Mouse (Mus musculus) induced T-regulatory cell, adult 2 months (primary cell): ENCODE results near the gene Fggy.

Experiments
- DNase-seq: peaks from one replicate; pipeline ENCODE4 v3.0.0-alpha.2; 2012; ENCODE audit warnings: low read depth

Gene Fggy

GRCm38 (mm10) chr4:95861074-95861473 is 303.8 kb downstream of the Fggy start:
- DNase-seq: no peak

DNA sequence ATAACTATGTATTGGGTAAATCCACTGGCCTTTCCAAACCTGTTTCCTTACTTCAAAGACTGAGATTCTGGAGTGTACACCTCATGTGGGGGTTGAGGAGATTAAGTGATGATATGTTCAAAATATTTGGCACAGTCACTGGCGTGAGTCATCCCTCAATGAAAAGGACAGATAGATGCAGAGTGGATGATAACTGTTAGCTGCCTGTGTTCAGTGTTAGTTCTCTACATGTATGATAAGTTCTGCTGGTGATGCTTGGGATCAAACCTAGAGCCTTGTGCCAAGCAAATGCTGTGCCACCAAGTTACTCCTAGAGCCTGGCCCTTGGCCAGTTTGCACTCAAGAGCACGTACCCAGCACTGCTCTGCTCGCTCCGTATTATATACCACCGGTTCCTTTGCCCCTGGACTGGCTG is 304.4 kb downstream of the Fggy start:
- DNase-seq: no peak

DNA sequence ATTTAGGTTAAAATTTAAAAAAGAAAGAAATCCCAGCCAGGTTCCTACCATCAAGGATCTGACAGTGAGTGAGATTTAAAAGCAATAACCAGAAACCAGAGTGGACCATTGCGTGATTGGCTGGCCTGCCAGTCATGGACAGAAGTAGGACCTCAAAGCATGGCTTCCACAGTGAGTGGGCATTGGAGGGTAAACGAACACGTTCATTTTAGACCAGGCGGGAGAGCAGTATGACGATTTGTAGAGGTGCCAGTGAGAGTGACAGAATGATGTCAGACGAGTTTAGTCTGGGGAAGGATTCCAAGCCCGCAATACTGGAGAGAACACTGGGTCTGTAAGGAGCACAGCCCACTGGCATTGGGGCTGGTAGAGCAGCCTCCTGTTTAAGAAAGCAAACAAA is 305.0 kb downstream of the Fggy start:
- no peak for DNase-seq

DNA sequence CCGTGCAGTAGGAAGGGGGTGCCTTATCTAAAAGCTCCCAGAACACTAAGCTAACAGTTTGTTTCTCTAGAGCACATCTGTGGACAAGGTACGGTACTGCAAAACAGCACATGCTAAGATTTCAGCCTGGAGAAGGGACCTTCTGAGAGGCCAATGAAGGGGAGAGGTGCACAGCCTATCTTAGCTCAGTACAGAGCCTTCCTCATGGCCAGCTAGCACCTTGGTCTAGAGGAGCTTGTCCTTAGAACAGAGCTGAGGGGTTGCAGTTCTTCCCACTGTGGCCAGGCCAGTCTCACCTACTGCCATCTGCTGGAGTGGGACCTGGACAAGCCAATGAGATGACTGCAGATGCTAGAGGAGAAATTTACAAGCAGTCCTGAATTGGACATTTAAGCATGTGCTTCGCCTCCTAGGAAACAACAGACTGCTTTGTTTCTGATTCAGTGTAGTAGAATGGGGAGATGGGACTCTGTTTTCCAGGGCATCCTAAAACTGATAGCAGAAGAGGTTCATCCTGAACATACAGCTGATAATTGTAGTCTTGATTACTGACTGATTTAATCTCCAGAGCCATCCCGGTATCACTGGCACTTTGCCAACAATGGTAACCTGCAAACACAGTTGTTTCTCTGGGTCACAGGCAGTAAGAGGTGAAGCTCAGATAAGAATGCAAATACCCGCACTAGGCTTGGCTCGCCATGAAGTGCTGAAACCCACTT is 305.6 kb downstream of the Fggy start:
- no peak for DNase-seq

GRCm38 (mm10) chr4:95863500-95863803 is 306.1 kb downstream of the Fggy start:
- DNase-seq: no peak

- DNase-seq: no peak
Observed at GRCm38 (mm10) chr4:95865251-95865650, 307.9 kb downstream of the Fggy start.

DNA sequence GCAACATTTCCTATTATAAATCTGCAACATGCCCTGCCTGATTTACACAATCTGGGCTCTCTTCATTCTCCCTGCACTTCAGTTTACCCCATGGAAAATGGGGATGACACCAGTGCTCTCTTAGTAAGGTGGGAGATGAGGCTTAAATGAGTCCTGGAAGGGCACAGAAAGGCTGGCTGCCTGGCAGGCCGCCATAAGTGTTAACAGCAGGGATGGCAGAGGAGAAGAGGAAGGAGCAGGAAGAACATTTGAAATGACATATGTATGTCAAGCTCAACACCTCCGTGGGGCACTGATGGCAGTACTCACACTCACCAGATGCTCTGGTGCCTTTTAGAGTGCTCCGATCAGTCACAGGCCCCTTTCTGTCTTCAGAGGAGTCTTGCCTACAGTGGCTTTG is 308.6 kb downstream of the Fggy start:
- DNase-seq: no peak

DNA sequence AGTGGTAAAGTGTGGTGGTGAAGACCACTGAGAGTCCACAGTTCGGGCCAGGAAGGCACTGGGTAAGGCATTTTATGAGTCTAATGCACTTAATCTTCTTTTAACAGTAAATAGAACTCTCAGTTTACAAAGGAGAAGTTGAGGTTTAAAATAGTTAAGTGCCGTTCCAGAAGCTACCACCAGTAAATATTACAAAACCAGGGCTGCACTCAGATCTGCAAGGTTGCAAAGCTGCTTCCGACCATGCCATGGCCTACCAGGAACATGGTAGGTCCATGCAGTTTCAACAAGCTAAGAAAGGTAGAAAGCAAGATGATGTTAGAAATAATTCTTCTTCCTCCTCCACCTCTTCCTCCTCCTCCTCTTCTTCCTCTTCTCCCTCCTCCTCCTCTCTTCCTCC is 309.8 kb downstream of the Fggy start:
- no peak for DNase-seq

DNA sequence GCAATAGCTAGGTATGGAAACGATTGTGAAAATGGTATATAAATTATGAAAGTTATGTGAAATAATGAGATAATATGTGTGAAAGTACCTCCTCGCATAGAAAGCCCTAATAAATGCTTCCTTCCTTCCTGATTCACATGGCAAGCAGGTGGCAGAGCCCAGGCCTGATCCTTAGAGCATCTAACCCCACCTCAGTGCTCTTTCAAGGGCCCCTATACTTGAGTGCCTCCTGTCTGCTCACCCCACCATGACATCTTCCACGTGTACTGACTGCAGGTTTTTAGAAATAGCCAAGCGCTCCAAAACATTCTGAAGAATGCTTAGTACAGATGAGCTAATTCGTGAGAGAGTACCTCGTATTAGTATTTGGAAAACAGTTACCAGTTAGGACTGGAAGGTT is 311.0 kb downstream of the Fggy start:
- no peak for DNase-seq

DNA sequence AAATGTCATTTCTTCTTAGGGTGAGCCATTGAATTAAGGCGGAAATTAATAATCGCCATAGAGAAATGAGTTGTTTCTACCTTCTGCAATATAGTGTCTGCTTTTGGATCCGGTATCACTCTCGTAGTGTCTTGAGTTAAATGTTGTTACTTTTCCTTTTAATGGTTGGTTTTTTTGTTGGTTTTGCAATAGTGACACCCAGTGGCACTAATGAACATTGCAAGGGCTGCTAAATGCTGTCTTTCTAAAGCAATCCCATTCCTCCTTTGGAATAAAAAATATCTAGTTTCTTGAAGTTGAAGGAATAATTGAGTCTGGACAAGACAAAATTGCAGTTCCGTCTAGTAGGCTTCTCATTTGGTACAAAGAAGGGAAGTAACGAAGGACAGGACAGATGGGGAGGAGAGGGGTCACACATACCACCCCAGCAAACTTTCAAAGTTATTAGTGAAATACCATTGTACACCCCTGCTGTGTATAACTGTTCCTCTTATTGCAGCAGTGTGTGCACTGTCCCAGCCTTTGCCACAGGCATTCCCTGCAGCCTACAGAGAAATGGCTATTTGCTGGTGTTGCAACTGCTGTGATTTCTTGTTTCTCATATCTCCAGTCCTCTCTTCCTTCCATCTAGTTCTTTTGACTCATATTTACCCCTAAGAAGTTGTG is 314.0 kb downstream of the Fggy start:
- DNase-seq: peak; percentile 61

GRCm38 (mm10) chr4:95875896-95876295 is 318.6 kb downstream of the Fggy start:
- DNase-seq: no peak

DNA sequence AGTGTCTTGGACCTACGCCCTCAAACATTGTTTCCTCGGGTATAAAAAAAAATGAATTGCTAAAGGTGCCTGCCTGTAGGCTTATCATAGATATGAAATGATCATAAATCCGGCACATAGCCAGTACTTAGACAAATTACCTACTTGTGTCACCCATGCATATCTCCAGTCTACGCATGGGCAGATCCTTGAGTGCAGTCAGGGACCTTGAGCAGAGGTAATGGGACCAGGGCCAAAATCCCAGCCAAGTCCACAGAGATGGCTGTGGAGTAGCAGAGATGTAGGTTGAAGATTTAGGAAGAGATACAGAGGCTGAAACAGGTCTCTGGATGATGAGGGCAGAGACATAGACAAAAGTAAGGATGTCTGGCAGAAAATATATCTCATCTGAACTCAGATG is 320.1 kb downstream of the Fggy start:
- no peak for DNase-seq

DNA sequence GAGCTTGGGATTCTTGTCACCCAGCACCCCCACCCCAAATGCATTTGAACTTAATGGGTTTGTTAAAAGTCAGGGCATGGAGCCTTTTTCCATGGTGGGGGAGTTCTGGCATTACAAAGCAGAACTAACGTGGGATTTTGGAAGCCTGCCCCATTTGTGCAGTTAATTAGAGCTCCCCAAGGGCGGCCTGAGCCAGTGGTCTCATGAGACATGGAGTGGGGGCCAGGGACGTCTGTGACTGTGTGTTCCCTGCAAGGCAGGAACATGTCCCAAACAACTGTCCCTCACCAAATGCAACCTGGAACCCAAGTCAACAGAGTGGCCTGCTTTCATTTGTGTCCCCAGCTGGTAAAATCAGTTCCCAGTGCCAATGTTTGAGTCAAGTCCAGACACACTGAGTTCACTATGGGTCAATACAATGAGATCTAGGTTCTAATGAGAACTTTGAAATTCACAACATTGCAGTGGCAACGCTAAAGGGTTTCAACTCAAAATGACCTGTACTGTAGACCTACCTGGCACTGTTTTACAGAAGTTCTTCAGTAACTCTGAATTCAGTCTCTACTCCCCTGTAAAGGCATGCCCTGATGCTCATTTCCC is 324.5 kb downstream of the Fggy start:
- no peak for DNase-seq

DNA sequence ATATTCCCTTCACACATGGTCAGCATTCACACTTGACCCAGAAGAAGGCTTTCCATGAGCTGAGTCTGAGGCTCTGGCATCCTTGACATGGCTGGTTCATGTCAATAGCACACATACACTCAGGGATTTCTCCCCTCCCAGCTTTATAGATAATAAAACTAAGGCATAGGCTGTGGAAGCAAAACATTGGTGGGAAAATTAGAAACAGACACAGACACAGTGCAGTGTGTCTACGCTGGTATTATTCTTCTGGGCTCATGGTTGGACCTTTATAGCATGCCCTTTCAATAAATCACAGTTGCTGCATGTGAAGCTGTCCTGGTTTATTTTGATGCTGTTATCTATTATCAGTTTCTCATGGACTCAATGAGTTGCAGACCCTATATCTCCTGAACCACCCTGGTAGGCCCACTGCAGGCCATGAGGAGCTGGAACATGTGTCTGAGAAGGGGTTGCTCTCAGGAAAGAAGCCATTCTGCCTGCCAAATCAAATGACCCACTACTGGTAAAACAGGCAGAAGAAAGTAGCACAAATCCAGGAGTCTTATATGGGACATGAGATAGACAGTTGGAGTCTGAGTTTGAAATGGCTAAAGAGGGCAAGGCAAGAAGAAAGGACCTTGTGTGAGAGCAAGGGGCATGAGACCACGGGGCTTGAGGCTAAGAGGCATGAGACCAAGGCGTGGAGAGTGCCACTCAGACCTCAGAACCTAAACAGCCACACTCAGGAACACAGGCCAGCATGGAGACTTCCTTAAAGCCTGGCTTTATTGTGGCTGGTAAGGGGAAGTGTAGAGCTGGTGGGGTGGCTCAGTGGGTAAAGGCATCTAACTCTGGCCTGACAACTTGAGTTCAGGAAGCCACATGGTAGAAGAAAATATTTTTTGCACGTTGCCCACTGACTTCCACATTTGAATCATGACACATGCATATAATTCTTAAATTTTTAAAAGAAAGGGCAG is 327.2 kb downstream of the Fggy start:
- no peak for DNase-seq

DNA sequence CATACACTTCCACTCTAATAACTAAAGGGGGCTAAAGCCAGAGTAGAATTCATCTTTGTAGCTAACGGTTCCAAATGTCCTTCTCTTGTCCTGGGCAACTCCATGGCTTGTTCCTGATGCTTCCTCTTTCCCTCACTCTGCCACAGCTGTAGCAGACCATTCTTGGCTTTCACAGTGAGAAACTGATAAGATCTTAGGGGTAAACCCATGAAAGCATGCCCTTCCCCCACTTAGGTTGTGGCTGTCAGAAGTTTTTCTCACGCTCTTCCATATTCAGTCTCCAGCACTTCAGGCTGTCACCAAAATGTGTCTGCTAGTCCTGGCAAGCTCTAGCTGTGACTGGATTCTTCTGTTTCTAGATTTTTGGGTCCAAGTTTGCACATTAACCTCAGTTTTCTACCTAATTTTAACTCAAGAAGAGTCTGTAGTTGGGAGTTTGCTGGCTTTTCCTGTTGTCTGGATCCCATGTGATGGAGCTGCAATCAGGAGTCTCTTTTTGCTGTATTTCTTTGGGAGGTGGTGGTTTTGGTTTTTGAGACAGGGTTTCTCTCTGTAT is 338.0 kb downstream of the Fggy start:
- no peak for DNase-seq

- no peak for DNase-seq
Observed at GRCm38 (mm10) chr4:95896571-95896970, 339.3 kb downstream of the Fggy start.

- DNase-seq: no peak
Observed at GRCm38 (mm10) chr4:95897236-95897874, 340.0 kb downstream of the Fggy start.

DNA sequence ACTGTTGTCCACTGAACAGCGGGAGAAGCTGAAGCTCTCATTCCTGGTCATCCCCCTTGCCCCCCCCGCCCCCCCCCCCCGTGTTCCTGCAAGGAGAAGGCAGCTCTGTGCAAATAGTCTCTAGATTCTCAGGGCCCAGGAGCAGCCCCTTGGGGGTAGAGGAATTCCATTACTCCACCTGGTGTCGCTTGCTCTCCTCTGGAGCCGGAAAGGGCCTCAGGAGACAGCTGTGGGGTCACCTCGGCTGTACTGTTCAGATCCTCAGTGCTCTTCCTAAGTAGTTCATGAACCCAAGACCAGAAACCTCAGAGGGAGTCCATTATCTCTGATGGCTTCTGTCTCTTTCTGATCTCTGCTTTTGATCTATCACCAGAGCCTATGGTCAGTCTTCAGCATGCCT is 341.4 kb downstream of the Fggy start:
- DNase-seq: no peak

DNA sequence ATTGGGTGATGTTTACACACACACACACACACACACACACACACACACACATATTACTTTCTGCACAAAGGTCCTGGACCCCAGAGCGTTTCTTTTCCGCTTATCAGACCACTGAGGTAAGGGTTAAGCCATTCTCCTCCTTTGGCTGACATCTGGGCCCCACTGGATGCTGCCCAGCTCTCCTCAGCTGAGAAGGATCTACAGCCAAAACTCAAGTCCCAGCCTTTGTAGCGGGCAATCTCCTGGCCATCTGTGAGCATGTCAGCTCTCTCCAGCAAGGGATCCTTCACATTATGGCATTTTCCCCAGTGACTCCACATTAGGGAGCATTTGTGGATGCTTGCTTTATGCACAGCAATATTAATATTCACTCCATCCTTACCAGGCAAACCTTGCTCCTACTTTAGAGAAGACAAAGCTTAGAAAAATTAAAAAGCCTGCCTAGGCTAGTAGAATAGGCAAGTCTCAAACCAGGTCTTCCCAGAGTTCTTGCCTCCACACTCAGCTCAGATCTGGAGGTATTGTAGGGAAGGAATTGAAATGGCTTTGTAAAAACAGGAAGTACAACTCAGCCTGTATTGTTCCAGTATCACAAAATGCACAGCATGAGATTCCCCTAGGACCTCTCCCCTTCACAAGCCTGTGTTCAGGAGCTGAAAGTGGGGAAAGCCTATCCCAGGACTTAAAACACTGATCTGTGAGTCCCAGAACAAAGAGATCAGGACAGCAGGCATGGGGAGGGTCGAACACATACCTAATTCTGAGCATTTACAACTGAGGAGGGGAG is 342.8 kb downstream of the Fggy start:
- no peak for DNase-seq

DNA sequence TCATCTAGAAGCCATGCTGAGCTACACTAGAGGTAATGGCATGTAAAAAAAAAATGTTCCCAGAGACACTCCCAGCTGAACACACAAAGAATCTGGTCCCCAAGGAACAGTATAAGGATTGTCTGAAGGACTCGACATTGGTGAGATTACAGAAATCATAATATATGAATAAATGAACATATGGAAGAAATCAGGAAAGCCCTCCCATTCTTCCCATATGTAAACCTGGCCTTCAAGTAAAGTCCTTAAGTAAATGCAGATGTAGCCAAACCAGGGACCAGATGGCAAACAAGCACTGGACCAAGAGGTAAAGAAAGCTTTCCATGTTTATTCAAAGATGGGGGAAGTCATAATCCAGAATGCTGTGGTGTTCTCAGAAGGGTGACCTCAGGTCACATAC is 343.5 kb downstream of the Fggy start:
- no peak for DNase-seq

DNA sequence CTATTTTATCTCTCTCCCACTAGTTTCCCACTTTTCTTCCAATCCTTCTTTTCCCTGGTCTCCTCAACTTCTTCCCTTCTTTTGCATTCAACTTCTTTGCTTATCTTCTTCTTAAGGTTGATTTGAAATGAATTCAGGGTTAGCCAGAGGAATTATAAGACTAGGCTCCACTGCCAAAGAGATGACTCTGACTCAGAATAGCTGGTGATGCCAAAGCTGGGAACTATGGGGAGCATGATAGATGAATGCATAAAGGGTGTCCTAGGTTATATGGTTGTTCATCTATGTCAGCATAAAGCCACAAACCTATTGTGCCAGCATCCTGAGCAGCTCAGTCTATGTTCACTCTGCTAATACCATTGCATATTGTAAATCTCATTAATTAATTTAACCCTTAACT is 348.8 kb downstream of the Fggy start:
- no peak for DNase-seq
